Mouse (Mus musculus): ENCODE measurements around the gene Rps12. TPM values are rescaled to one million over a fixed set of nuclear protein-coding genes. Genes with fewer than 3 reads are reported as not detected.
"Not testable (repeated sequence)": the region's sequence is repeated elsewhere in the genome, so short reads cannot be mapped to it uniquely, and the experiment has no call there.

The Rps12 gene
- polyA plus RNA-seq, 1 experiment from 2014 or later = 151 TPM

GRCm38 (mm10) chr10:23786040-23786439, 1.0 kb downstream of the Rps12 start:
- H3K9me3 ChIP-seq (ENCODE audit: control insufficient read depth) = no peaks in the 10 kb centered on the region
- H3K27me3 ChIP-seq (replicated peaks; ENCODE audit: control insufficient read depth, insufficient read depth, low read length) = no peaks in the 10 kb centered on the region
- H3K36me3 ChIP-seq (ENCODE audit: control insufficient read depth, insufficient read depth) = peaks cover 23% of the 10 kb centered on the region
- H3K4me3 ChIP-seq (ENCODE audit: low read depth, low read length) = peak overlapping the region; percentile 72
- no peak for ATAC-seq
- H3K9ac ChIP-seq (ENCODE audit: low read depth, low read length) = peak overlapping the region; percentile 78
- peak overlapping the region; percentile 67 for H3K4me2 ChIP-seq (replicated peaks; ENCODE audit: low read depth)
- peaks cover 7% of the 10 kb centered on the region; the same call in 1 of the 2 replicates for H3K4me1 ChIP-seq (replicated peaks; ENCODE audit: control insufficient read depth, insufficient read depth, low read length)
- under 1% methylated on average over 4 of the region's 4 CpGs for WGBS
- H3K27ac ChIP-seq (ENCODE audit: low read depth, low read length) = no peak overlapping the region
- no peak for TF ChIP-seq CTCF (IDR thresholded peaks at IDR 0.05; ENCODE audit: low read depth)

- H3K36me3 ChIP-seq (ENCODE audit: control insufficient read depth, insufficient read depth) = peaks cover 23% of the 10 kb centered on the region
- H3K27ac ChIP-seq (ENCODE audit: low read depth, low read length); H3K9me3 ChIP-seq (ENCODE audit: control insufficient read depth); H3K27me3 ChIP-seq (replicated peaks; ENCODE audit: control insufficient read depth, insufficient read depth, low read length); ATAC-seq; H3K4me1 ChIP-seq (replicated peaks; ENCODE audit: control insufficient read depth, insufficient read depth, low read length): not testable (repeated sequence)
- WGBS = 31% methylated on average over 7 of the region's 7 CpGs
- H3K4me2 ChIP-seq (replicated peaks; ENCODE audit: low read depth) = peak overlapping the region; percentile 67
- H3K4me3 ChIP-seq (ENCODE audit: low read depth, low read length) = peak overlapping the region; percentile 72
- H3K9ac ChIP-seq (ENCODE audit: low read depth, low read length) = peak overlapping the region; percentile 78; the same call in 1 of the 2 replicates
Observed at GRCm38 (mm10) chr10:23785599-23785998, 1.5 kb downstream of the Rps12 start.

GRCm38 (mm10) chr10:23784121-23784520, 3.0 kb downstream of the Rps12 start:
- no peak for ATAC-seq
- H3K27ac ChIP-seq (ENCODE audit: low read depth, low read length) = no peak overlapping the region
- no peak overlapping the region for H3K4me2 ChIP-seq (replicated peaks; ENCODE audit: low read depth)
- TF ChIP-seq CTCF (IDR thresholded peaks at IDR 0.05; ENCODE audit: low read depth) = no peak
- no peak overlapping the region for H3K4me3 ChIP-seq (ENCODE audit: low read depth, low read length)
- peaks cover 23% of the 10 kb centered on the region for H3K36me3 ChIP-seq (ENCODE audit: control insufficient read depth, insufficient read depth)
- WGBS = 66% methylated on average over 2 of the region's 2 CpGs
- no peaks in the 10 kb centered on the region for H3K9me3 ChIP-seq (ENCODE audit: control insufficient read depth)
- H3K4me1 ChIP-seq (replicated peaks; ENCODE audit: control insufficient read depth, insufficient read depth, low read length) = peaks cover 7% of the 10 kb centered on the region; the same call in 1 of the 2 replicates
- no peak overlapping the region for H3K9ac ChIP-seq (ENCODE audit: low read depth, low read length)
- H3K27me3 ChIP-seq (replicated peaks; ENCODE audit: control insufficient read depth, insufficient read depth, low read length) = no peaks in the 10 kb centered on the region

- Histone ChIP-seq H3K36me3 (ENCODE audit: control insufficient read depth, insufficient read depth) (peaks cover 23% of the 10 kb centered on the region), H3K9ac (ENCODE audit: low read depth, low read length) (no peak overlapping the region), H3K27ac (ENCODE audit: low read depth, low read length) (no peak overlapping the region), H3K4me2 (replicated peaks; ENCODE audit: low read depth) (no peak overlapping the region), H3K4me1 (replicated peaks; ENCODE audit: control insufficient read depth, insufficient read depth, low read length) (peaks cover 7% of the 10 kb centered on the region; the same call in 1 of the 2 replicates), H3K4me3 (ENCODE audit: low read depth, low read length) (no peak overlapping the region), H3K27me3 (replicated peaks; ENCODE audit: control insufficient read depth, insufficient read depth, low read length) (no peaks in the 10 kb centered on the region), H3K9me3 (ENCODE audit: control insufficient read depth) (no peaks in the 10 kb centered on the region)
- ATAC-seq = no peak
- TF ChIP-seq CTCF (IDR thresholded peaks at IDR 0.05; ENCODE audit: low read depth) = no peak
- WGBS = 23% methylated on average over 2 of the region's 2 CpGs
Observed at GRCm38 (mm10) chr10:23783493-23783884, 3.6 kb downstream of the Rps12 start.

- H3K9ac ChIP-seq (ENCODE audit: low read depth, low read length) = no peak overlapping the region
- 50% methylated on average over 2 of the region's 2 CpGs for WGBS
- no peak for TF ChIP-seq CTCF (IDR thresholded peaks at IDR 0.05; ENCODE audit: low read depth)
- no peak overlapping the region for H3K4me3 ChIP-seq (ENCODE audit: low read depth, low read length)
- no peak overlapping the region for H3K27ac ChIP-seq (ENCODE audit: low read depth, low read length)
- no peaks in the 10 kb centered on the region for H3K9me3 ChIP-seq (ENCODE audit: control insufficient read depth)
- ATAC-seq = no peak
- no peak overlapping the region for H3K4me2 ChIP-seq (replicated peaks; ENCODE audit: low read depth)
- H3K36me3 ChIP-seq (ENCODE audit: control insufficient read depth, insufficient read depth) = peaks cover 23% of the 10 kb centered on the region
- H3K27me3 ChIP-seq (replicated peaks; ENCODE audit: control insufficient read depth, insufficient read depth, low read length) = no peaks in the 10 kb centered on the region
- peaks cover 7% of the 10 kb centered on the region; the same call in 1 of the 2 replicates for H3K4me1 ChIP-seq (replicated peaks; ENCODE audit: control insufficient read depth, insufficient read depth, low read length)
Observed at GRCm38 (mm10) chr10:23782855-23783492, 4.1 kb downstream of the Rps12 start.

DNA sequence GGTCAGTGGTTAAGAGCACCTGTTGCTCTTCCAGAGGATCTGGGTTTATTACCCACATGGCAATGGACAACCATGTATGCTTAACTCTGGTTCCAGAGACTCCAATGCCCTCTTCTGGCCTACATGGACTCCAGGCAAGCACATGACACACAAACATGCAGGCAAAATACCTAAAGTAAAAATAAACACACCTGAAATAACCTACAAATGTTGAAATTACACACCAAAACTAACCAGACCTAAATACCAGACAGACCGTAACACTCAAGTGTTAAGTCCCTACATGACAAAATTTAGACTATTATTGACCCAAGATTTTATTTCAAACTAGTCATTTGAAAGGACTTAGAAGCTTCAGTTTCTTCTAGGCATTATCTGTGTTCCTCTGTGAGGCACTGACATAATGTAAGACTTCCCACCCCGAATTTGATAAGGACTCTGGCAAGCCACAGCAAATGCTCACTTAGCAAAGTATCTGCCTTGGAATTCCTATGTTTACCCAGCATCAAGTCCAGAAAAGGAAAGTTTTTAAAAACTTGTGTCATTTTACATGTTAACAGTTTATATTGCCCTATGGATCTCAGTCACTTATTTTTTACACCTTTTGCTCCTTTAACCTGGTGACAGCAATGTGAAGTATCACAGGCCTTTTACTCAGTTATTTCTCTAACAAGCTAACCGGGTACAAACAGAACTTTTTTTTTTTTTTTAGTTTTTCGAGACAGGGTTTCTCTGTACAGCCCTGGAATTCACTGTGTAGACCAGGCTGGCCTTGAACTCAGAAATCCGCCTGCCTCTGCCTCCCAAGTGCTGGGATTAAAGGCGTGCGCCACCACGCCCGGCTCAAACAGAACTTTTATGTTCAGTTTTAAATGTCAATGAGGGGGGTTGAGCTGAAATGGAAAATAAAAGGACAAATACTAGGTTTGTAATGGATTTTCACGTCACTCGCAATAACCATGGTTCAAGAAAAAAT, 5.0 kb downstream of the Rps12 start:
- no peak for TF ChIP-seq CTCF (IDR thresholded peaks at IDR 0.05; ENCODE audit: low read depth)
- no peak overlapping the region for H3K4me3 ChIP-seq (ENCODE audit: low read depth, low read length)
- H3K4me1 ChIP-seq (replicated peaks; ENCODE audit: control insufficient read depth, insufficient read depth, low read length) = peaks cover 7% of the 10 kb centered on the region; the same call in 1 of the 2 replicates
- 76% methylated on average over 11 of the region's 11 CpGs for WGBS
- H3K9me3 ChIP-seq (ENCODE audit: control insufficient read depth) = no peaks in the 10 kb centered on the region
- H3K27ac ChIP-seq (ENCODE audit: low read depth, low read length) = no peak overlapping the region
- H3K27me3 ChIP-seq (replicated peaks; ENCODE audit: control insufficient read depth, insufficient read depth, low read length) = no peaks in the 10 kb centered on the region
- peaks cover 23% of the 10 kb centered on the region for H3K36me3 ChIP-seq (ENCODE audit: control insufficient read depth, insufficient read depth)
- no peak overlapping the region for H3K4me2 ChIP-seq (replicated peaks; ENCODE audit: low read depth)
- no peak for ATAC-seq
- no peak overlapping the region for H3K9ac ChIP-seq (ENCODE audit: low read depth, low read length)

Data from intestine, postnatal 0 days (tissue).